Mouse (Mus musculus) kidney, postnatal 25 days (tissue): ENCODE results near the gene Otud7a.
A peak's percentile ranks its signal among the peaks of the same experiment; 100 is the strongest.

Experiments used
- DNase-seq, 2 experiments: peaks; one replicate each; pipeline ENCODE4 v3.0.0; 2021; ENCODE audit warnings: mixed read lengths in 2 of 2

Otud7a gene

DNA sequence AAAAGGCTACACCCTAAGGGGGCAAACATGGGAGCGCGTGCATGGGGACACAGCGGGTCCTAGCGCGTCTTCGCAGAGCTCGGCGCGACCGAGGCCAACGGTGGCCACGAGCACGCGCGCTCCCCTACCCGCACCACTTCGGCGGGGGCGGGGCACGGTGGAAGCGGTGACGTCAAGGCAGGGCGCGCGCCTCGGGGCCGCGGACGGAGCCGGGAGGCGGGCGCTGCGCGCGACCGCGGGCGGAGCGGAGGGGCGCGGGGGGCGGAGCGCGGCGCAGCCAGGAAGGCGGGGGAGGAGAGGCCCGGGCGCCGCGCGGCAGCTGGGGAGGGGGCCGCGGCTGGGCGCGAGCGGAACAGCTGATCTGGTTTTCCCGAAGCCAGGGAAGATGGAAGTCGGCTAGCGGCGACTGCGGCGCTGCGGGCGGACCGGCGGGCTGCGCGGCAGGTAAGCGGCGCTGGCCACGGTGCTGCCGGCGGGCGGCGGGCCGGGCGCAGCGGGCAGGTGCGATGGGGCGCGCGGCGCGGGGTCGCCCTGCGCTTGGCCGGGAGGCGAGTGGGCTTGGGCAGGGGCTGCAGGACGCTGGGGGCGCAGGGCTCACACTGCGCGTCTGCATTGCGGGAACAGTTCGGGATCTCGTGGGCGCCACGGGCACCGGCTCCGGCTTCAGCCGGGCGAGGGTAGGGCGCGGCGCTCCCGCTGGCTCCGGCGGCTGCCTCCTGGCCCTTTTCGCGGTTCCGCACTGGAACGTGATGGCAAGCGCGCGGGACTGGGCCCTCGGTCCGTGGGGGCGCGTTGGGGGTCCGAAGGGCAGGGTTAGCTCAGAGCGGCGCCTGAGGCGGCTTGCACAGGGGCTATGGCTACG lies at the start of gene Otud7a:
Gene Otud7a, plus strand, starts transcription at position 268 of the 862 bp plus-strand sequence.
- DNase-seq = peak; percentile 27 to 44

DNA sequence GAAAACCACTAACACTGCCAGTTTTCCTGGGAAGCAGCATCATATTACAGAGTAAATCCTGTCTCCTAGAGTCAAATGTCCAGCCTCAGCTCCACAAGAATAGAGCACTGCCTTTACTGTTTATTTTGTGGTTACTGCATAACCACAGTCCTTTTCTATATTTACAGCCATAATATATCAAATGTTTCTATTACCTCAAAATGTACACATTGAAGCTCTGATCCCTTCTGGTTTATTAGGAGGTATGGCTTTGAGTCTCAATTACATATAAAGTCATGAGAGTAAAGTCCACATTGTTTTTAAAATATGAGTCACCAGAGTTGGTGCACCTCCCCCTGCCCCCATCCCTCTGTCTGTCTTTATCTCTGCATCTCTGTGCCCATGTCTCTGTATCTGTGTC lies 38.6 kb upstream of the Otud7a start:
- DNase-seq = no peak

DNA sequence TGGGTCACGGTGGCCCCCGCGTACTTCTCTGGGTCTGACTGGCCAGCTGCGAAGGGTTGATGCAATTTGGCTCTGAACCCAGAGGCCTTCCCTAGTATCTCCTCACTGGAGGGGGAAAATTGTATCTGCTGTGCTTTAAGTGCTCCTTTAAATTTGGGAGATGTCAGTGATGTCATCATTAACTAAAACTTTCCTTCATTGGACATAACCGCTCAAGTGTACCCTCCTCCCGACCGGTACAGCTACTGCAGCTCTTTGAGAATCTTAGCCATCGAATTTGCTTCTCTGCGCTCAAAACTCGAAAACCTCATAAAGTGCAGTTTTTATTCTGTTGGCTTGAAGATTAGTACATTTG lies 772 bp downstream of the Otud7a start:
- no peak for DNase-seq

DNA sequence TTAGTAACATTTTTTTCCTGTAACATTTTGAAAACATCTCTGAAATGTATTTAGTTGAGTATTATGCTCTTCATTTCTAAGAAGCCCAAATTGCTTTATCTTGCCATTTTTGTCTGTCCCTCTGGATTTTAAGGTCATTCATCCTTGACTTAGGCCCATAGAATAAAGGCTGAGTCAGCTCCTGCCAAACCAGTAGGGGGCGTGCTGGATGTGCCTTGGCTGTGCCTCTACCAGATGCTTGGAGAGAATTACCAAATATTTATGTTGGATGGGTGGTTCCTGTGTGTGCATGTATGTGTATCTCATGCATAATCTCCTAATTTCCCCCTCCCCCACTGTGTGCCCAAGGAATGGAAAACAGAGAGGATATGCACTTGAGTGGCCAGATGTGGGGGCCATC lies 2.4 kb downstream of the Otud7a start:
- DNase-seq = no peak

DNA sequence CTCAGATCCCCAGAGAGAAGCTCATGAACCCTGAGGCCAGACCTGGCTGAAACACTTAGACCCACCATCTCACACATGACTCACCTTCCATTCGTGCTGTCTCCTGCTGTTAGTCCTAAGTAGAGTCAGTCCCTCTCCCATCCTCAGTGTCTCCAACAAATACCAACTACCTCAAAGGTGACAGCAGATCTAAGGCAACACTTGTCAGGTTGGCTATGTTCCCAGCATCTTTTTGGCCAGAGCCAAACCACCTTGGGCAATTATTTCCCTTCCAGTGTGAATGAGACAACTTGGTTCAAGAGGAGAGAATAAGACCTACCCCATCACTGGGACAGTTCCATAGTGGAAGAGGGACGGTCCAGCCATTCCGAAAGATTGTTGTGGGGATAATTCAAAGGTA lies 10.7 kb downstream of the Otud7a start:
- DNase-seq = no peak

DNA sequence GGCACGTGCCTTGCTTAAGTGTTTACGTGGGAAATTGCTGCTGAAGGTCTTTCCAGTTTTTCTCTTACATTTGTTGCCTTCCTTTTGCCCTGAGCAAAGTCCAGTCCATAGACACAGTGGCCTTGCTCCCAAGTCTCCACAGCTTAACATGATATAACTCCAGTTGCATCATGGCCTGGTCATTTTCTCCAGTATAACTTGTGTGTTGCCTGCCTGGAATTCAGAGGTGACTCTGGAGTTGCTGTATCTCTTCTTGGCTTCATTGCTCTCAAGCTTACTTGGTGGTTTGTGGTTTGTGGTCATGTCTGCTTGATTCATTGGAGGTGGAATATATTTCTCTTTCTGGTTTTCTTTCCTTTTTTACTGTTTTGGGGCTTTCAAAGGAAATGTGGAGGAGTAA lies 17.7 kb downstream of the Otud7a start:
- DNase-seq = no peak

DNA sequence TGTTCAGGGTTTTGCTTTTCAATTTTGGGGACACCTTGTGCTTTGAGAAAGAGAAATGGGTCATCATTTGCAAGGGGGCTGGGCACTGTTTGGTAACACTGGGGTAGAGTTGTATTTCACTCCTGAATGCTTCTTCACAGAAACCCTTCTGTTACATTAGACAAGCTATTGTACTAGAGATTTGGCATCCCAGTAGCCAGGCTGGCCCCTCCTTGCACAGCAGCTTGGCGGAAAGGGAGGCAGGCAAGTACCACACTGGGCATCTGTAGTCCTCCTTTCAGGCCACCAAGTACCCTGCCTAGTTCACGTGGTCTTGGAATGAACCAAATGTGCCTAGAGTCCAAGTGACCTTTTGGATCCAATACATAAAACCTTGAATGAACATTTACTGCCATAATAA lies 18.1 kb downstream of the Otud7a start:
- DNase-seq = no peak

DNA sequence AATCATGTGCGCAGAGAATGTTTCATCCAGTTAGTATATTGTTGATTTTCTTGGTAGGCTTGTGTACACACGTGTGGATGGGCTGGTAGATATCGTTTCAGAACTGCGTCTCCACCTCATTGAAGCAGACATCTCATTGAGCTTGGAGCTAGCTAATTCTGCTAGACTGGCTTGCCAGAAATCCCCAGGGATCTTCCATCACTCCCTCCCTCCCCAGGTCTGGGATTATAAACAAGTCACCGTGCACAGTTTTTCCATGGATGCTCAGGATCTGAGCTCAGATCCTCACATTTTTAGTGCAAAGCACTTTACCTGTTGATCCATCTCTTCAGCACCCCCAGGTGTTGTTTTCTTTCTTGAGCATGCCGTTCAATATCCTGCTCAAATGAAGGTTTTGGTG lies 22.2 kb downstream of the Otud7a start:
- no peak for DNase-seq

DNA sequence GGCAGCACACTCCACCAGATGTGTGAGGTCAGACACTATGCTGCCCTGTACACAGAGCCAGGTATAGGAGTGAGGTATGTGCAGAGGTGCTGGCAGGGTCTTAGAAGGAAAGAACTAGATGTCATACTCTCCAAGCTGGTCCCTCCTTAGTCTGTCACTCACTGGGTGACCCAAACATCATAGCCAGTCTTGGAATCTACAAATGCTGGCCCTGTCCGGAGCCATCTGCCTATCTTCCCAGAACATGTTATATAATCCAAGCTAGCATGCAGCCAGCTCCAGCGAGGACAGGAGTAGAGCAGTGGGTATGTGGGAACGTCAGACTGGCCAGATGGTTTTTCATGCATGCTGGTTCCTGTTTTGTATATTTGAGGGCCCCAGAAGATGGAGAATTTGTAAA lies 23.7 kb downstream of the Otud7a start:
- DNase-seq = no peak

DNA sequence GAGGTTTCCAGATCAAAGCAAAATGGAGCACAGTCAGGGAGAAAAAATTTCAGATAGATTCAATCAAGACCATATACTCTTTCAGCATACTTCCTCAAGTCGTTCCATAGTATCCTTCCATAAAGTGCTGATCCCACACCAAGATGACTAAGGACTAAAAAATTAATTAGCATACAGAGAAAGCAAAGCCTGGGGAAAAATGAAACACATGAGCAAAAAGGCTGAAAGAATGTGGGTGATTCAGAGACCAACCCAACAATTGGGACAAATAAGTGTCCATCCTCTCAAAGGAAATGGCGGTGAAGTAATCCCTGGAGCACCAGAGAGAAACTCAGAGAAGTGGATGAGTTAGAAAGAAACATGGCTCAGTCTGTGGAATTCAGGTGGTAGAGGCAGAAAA lies 38.5 kb downstream of the Otud7a start:
- no peak for DNase-seq

DNA sequence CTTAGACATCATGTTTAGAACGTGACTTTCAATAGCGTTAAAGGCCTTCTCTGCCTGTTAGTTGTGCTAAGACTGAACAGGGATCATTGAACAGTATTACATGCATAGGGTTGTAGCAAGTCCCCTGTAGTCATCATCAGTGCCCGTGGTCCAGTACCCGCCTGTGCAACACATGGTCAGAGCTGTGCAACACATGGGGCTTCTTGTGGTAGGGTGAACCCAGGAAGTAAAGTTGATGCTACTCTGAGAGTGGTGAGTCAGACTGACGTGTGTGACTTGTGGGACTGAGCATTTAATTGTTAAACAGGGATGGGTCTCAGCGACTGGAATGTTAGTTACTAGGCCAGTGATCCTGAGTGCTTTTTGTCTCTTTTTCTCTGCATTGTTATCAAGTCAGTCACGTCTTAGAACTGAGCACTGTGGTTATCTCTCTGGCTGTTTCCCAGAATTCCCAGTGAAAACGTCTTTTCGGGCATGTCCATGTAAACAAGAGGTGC lies 52.5 kb downstream of the Otud7a start:
- DNase-seq = no peak

DNA sequence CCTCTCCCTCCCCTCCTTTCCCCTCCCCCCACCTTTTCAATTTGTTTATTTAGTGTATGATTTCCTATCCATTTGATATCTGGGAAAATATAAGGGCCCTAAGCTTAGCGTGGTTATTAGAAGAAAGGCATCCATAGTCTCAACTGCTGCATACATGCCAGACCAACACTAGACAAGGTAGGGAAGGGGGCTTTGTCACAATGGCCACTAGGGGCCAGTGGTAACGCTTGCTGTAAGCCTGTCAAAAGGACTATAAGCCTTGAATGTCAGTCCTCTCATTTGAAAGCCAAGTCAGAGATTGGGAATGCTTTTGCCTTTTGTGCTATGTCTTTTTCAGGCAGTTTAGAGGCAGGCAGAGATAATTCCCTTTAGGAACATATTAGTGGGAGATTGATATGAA lies 59.7 kb downstream of the Otud7a start:
- DNase-seq = no peak

DNA sequence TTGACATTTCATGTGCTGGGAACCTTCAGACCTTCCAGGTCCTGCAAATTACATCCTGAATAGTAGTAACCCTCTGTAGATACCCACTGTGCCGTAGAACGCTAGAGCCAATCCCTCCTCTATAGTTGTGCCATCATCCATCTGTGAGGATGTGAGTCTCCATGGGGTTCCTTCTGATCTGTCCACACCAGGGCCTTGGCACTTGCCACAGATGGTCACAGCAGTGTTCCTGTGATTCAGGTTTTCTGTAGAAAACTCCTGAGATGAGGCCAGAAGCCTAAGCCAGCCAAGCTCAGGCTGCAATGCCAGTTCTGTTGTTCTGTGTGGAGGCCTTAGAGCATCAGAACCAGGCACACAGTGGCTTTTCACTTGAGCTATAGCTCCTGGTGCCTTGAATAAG lies 63.5 kb downstream of the Otud7a start:
- DNase-seq = no peak

DNA sequence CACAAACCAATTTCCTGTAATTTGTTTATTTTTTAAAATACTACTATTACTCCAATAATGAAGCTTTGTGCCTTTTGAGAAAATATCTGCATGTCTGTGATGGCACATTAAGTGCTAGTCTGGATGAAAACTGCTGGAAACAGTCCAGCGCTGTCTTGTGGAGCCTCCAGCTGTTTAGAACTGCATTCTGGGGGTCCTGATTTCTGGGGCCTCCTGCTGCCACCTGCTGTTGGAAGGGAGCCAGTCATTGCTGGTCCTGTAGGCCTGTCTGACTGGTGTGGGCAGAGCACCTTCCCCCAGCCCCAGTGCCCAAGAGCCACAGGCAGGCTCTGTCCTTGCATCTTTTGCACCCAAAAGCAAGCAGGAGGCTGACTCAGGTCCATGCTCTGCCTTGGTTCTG lies 65.3 kb downstream of the Otud7a start:
- DNase-seq = no peak

DNA sequence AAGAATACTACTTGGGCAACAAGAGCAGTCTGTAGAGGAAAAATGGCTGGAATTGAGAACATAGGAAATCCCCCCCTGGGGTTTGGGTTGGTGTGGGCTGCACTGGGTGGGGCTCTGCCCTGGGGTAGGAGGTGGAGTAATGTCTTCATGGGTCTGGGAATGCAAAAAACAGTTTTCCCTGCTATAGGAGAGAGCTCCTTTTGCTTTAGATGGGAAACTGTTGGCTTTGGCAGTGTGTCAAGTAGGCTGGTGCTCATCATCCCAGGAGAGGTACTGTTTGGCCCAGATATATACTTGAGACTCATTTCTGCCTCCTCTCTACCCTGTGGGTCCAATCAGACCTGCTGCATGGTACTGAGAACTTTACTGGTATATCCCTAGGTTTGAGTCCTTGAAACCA lies 66.9 kb downstream of the Otud7a start:
- no peak for DNase-seq

DNA sequence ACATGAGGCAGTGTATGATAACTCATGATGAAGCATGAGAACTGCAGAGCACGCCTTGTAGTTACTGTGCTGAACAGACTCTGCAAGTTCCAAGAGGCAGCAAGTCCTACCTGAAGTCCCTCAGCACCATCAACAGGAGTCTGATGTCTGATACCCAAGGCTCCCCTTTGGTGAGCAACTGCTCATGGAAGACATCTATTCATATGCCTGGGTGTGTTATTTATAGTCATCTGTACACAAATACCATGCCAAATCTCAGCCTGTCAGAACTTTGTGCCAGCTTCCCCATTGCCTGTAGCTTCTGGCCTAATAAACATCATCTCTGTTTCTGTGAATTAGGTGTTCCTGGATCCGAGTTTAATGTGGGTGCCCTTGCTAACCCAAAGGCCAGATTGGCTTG lies 68.0 kb downstream of the Otud7a start:
- DNase-seq = no peak

DNA sequence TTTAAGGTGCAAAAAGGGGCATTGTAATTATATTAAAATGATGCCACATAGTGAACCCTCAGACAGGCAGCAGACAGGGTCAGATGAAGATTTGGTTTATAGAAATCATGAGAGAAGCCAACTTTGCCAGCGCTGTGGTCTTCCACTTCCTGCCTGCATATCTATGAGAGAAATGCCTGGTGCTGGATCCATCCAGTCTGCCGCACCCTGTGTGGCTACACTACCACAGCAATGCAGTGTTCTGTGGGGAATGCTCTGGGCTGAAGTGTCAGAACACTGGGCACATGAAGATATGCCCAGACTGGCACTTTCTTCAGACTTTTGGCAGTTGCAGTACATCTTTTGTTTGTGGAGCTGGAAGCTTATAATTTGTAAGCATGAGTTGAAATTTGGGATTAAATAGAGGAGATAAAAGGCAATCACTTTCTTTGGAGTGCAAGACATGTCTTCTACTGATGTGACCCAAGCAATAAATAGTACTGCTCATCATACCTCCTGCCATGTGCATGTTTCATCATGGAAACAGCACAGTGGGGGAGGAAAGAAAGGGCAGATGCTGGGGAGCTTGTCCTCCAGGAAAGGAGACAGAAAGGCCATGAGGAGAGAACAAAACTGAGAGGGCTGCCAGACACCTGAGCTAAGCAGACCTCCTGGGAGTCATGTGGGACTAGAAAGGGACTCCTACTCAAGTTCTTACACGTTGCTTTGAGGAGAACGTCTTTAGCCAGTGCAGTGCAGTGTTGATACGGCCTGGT lies 71.8 kb downstream of the Otud7a start:
- no peak for DNase-seq

DNA sequence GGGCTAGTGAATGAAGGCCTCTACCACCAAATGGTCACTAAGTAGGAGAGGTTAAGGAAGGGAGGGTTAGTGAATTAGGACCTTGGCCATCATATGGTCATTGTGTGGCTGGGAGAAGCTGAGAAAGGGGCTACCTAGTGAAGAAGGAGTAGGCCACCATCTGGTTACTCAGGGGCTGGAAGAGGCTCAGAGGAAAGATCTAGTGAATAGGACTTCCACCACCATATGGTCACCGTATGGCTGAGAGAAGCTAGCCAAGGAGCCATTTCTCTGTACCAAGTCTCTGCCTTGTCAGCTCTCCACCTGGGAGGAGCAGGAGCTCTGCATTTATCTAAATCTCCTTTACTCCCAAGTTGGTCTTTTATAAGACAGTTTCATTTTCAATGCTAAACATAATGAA lies 75.7 kb downstream of the Otud7a start:
- no peak for DNase-seq

DNA sequence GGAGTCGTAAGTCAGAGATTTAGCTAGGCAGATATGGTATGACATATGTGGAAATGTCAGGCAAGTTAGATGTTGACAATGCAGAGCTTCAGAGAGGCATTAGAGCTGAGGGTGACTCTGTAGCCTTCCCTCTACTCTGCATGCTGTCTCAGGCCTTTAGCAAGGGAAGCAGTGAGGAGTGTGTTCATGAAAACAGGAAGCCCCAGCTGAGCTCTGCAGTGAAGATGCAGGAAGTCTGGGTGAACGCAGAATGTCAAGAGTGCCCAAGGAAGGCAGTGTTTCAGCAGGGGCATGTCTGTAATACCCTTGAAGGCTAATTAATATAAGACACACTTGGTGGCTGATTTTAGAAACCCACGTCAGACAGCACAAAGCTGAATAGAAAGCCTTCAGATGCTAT lies 77.9 kb downstream of the Otud7a start:
- DNase-seq = no peak

DNA sequence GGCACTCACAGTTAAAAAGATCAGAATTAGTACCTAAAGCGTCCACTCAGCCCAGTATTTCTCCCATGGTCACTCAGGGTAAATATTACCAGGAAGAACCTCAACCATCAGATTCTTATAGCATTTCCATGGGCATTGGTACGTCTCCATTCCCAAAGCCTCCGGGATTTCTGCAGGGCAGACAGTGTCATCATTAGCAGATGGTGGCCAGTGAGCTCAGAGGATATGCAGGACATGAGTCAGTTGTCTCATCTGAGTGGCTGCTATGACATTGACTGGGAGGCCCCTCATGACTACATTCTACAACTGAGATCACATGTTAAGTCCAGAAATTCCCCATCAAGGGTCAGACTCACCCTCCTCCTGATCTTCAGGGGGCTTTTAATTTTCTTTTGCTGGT lies 78.5 kb downstream of the Otud7a start:
- no peak for DNase-seq

DNA sequence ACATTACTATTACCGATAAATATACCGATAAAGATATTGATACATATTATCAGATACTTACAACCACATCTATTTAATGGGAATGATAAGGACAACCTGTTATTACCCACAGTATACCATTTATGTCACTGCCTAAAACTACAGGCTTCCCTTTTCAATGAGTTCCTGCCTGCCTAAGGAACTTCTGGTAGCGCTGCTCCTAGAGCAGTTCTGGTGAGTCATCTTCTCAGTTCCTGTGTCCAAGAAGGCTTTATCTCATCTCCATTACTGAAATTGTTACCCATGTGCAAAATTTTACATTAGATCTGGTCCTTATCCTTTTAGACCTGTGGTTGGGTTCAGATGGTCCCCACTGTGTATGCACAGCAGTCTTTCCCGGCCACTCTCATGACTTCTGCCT lies 95.7 kb downstream of the Otud7a start:
- no peak for DNase-seq

DNA sequence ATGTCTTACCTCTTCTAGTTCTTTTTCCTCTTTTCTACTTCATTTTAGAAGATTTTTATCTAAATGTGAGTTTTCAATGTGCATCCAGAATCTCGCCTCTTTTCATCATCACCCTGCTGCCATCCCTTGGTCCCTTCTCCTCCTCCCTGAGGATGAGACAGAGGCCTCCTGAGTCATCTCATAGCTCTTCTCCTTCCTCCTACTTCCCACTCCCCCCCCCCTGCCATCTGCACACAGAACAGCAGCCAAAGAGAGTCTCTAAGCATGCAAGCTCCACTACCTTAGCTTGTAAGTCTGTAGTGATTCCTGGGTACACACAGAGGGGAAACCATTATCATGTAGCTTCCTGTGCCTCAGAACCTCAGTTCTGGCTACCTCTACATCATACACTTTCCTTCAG lies 109.9 kb downstream of the Otud7a start:
- no peak for DNase-seq

DNA sequence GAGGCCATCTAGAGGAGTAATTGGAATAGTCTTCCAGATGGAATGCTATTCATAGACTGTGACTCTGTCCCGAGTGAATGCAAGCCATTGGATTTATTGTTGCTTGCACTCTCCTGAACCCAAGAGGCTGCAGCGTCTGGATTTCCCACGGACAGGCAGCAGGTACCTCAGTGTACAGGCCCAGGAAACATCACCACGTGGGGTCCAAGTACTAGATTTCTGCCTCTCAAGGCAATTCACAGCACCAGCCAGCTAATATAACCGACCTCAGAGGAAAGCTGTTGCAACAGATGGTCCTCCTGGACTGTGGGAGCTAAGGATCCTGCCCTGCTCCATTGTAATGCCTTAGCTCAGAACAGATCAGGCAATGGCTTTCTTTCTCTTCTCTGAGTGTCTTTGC lies 111.8 kb downstream of the Otud7a start:
- no peak for DNase-seq

DNA sequence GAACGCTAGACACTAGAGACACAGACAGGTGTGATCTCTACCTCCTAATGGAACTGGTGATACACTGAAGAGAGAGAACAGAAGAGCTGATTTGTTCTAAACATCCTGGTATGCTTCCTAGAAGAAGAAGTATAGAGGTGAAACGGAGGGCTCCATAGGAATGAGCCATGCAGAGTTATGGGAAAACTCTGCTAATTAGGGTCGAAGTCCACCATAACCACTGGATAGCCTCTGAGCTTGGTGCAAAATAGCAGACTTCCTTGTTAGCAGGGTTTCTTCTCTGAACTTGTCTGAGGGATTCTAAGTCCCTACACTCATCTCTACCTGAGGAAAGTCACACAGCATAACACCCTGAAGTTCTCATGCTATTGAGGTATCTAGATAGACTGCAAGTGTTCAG lies 114.4 kb downstream of the Otud7a start:
- no peak for DNase-seq
